Mouse (Mus musculus): ENCODE results near the gene Gm16223. TPM values are rescaled to one million over a fixed set of nuclear protein-coding genes. Genes with fewer than 3 reads are reported as not detected.

The Gm16223 gene
- polyA plus RNA-seq, 1 experiment = not detected

DNA sequence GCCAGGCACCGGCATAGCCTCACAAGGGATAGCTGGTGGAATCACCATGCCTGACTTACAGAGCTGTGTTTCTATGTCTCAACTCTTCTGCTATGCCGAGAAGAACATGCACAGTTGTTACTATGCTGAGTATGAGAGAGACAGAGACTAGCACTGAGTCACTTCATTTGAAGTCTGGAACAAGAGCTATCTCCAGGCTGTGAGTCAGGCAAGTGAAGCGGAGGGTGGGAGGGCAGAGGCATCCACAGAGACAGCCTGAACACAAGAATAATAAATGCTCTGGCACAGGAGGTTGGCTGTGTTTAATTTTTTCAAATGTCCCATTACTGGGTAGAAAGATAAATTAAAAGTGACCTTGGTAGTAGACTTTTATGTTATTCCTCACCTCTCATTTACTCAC, 100.3 kb downstream of the Gm16223 start:
- no peak for DNase-seq

GRCm38 (mm10) chr5:42168785-42169184, 101.0 kb downstream of the Gm16223 start:
- WGBS = 73% methylated on average over 5 of the region's 5 CpGs
- Histone ChIP-seq H3K4me3 (ENCODE audit: insufficient read depth, low read depth, low read length) (no peak overlapping the region), H3K27ac (ENCODE audit: insufficient read depth, low read depth, low read length) (no peak overlapping the region), H3K27me3 (replicated peaks; ENCODE audit: control insufficient read depth, insufficient read depth, low read length) (no peaks in the 10 kb centered on the region), H3K36me3 (ENCODE audit: control insufficient read depth, insufficient read depth, low read length) (no peaks in the 10 kb centered on the region), H3K4me1 (ENCODE audit: control insufficient read depth, insufficient read depth, low read length) (no peaks in the 10 kb centered on the region)
- DNase-seq = no peak
- TF ChIP-seq POLR2A (IDR thresholded peaks at IDR 0.05; ENCODE audit: low read depth, low read length) = no peak
- no peak for TF ChIP-seq CTCF (conservative IDR thresholded peaks at IDR 0.05; ENCODE audit: insufficient read depth, insufficient read length, low read depth, low read length)

More for the DNA sequence above, 100.3 kb downstream of the Gm16223 start:
- Histone ChIP-seq H3K27ac (ENCODE audit: insufficient read depth, low read depth, low read length) (no peak overlapping the region), H3K4me1 (ENCODE audit: control insufficient read depth, insufficient read depth, low read length) (no peaks in the 10 kb centered on the region), H3K36me3 (ENCODE audit: control insufficient read depth, insufficient read depth, low read length) (no peaks in the 10 kb centered on the region), H3K27me3 (replicated peaks; ENCODE audit: control insufficient read depth, insufficient read depth, low read length) (no peaks in the 10 kb centered on the region), H3K4me3 (ENCODE audit: insufficient read depth, low read depth, low read length) (no peak overlapping the region)
- TF ChIP-seq POLR2A (IDR thresholded peaks at IDR 0.05; ENCODE audit: low read depth, low read length) (no peak), CTCF (conservative IDR thresholded peaks at IDR 0.05; ENCODE audit: insufficient read depth, insufficient read length, low read depth, low read length) (no peak)
- WGBS = 87% methylated on average over 3 of the region's 3 CpGs

GRCm38 (mm10) chr5:42174109-42174508, 106.3 kb downstream of the Gm16223 start:
- DNase-seq = no peak
- H3K27ac ChIP-seq (ENCODE audit: insufficient read depth, low read depth, low read length) = no peak overlapping the region
- no peak overlapping the region for H3K4me3 ChIP-seq (ENCODE audit: insufficient read depth, low read depth, low read length)
- H3K27me3 ChIP-seq (replicated peaks; ENCODE audit: control insufficient read depth, insufficient read depth, low read length) = no peaks in the 10 kb centered on the region
- H3K36me3 ChIP-seq (ENCODE audit: control insufficient read depth, insufficient read depth, low read length) = no peaks in the 10 kb centered on the region
- WGBS = 70% methylated on average over 2 of the region's 2 CpGs
- no peaks in the 10 kb centered on the region for H3K4me1 ChIP-seq (ENCODE audit: control insufficient read depth, insufficient read depth, low read length)
- no peak for TF ChIP-seq CTCF (conservative IDR thresholded peaks at IDR 0.05; ENCODE audit: insufficient read depth, insufficient read length, low read depth, low read length)
- TF ChIP-seq POLR2A (IDR thresholded peaks at IDR 0.05; ENCODE audit: low read depth, low read length) = no peak

GRCm38 (mm10) chr5:42175424-42175823, 107.7 kb downstream of the Gm16223 start:
- no peak overlapping the region for H3K27ac ChIP-seq (ENCODE audit: insufficient read depth, low read depth, low read length)
- H3K4me1 ChIP-seq (ENCODE audit: control insufficient read depth, insufficient read depth, low read length) = no peaks in the 10 kb centered on the region
- WGBS = 44% methylated on average over 2 of the region's 2 CpGs
- no peaks in the 10 kb centered on the region for H3K36me3 ChIP-seq (ENCODE audit: control insufficient read depth, insufficient read depth, low read length)
- no peak overlapping the region for H3K4me3 ChIP-seq (ENCODE audit: insufficient read depth, low read depth, low read length)
- TF ChIP-seq CTCF (conservative IDR thresholded peaks at IDR 0.05; ENCODE audit: insufficient read depth, insufficient read length, low read depth, low read length) (no peak), POLR2A (IDR thresholded peaks at IDR 0.05; ENCODE audit: low read depth, low read length) (no peak)
- no peaks in the 10 kb centered on the region for H3K27me3 ChIP-seq (replicated peaks; ENCODE audit: control insufficient read depth, insufficient read depth, low read length)
- no peak for DNase-seq

DNA sequence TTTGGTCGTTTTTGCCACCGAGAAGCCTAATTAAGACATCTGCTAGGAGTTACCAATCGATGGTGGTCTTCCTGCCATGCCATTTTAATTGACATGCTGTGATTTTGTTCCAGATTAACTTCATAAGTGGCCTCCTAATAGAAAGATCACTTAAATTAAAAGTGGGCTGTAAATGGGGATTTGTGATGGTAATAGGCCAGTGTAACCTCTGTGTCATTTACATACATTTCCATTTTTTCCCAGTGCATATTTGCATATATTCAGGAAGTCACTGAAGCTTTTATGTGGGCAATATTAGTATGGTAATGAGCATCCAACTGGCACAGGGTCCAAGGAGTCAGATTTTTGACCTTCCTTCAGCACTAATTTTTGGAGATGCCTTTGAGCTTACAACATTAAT, 130.7 kb downstream of the Gm16223 start:
- Histone ChIP-seq H3K4me1 (ENCODE audit: control insufficient read depth, insufficient read depth, low read length) (no peaks in the 10 kb centered on the region), H3K4me3 (ENCODE audit: insufficient read depth, low read depth, low read length) (no peak overlapping the region), H3K27ac (ENCODE audit: insufficient read depth, low read depth, low read length) (no peak overlapping the region), H3K36me3 (ENCODE audit: control insufficient read depth, insufficient read depth, low read length) (no peaks in the 10 kb centered on the region), H3K27me3 (replicated peaks; ENCODE audit: control insufficient read depth, insufficient read depth, low read length) (no peaks in the 10 kb centered on the region)
- 72% methylated on average over 3 of the region's 3 CpGs for WGBS
- no peak for DNase-seq
- TF ChIP-seq CTCF (conservative IDR thresholded peaks at IDR 0.05; ENCODE audit: insufficient read depth, insufficient read length, low read depth, low read length) (no peak), POLR2A (IDR thresholded peaks at IDR 0.05; ENCODE audit: low read depth, low read length) (no peak)

GRCm38 (mm10) chr5:42207456-42208122, 139.8 kb downstream of the Gm16223 start:
- 89% methylated on average over 3 of the region's 3 CpGs for WGBS
- H3K36me3 ChIP-seq (ENCODE audit: control insufficient read depth, insufficient read depth, low read length) = no peaks in the 10 kb centered on the region
- H3K27ac ChIP-seq (ENCODE audit: insufficient read depth, low read depth, low read length) = no peak overlapping the region
- H3K27me3 ChIP-seq (replicated peaks; ENCODE audit: control insufficient read depth, insufficient read depth, low read length) = no peaks in the 10 kb centered on the region
- no peak for TF ChIP-seq CTCF (conservative IDR thresholded peaks at IDR 0.05; ENCODE audit: insufficient read depth, insufficient read length, low read depth, low read length)
- TF ChIP-seq POLR2A (IDR thresholded peaks at IDR 0.05; ENCODE audit: low read depth, low read length) = no peak
- H3K4me1 ChIP-seq (ENCODE audit: control insufficient read depth, insufficient read depth, low read length) = no peaks in the 10 kb centered on the region
- no peak overlapping the region for H3K4me3 ChIP-seq (ENCODE audit: insufficient read depth, low read depth, low read length)
- no peak for DNase-seq

DNA sequence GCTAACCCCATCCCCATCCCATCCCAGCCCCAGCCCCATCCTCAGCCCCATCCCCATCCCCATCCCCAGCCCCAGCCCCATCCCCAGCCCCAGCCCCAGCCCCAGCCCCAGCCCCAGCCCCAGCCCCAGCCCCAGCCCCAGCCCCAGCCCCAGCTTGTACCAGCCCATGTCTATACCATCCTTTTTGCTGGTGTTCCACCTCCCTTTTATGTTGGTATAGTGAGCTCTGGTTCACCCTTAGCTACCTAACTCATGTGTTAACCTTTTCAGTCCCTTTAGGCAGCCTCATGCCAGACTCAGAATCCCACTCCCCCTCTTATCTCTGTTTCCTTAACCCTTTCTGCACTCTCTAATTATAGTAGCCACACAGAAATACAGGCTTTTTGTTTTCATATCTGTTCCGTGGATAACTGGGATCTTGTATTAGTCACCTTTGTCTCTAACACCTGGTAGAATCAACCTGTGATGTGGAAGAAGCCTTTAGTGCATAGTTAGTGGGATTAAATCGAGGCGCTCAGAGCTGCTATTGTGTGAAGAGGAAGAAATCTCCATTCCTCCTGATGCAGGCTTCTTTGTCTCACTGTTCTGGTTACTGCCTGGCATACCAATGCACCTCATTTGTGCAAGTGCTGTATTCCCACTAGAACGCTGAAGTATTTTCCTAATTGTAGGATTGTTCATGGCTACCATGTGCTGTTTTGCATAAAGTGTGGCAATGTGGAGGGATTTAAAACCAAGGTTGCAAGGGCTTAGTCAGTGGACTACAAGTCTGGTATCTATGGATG, 144.0 kb downstream of the Gm16223 start:
- no peak overlapping the region for H3K4me3 ChIP-seq (ENCODE audit: insufficient read depth, low read depth, low read length)
- no peaks in the 10 kb centered on the region for H3K4me1 ChIP-seq (ENCODE audit: control insufficient read depth, insufficient read depth, low read length)
- no peaks in the 10 kb centered on the region for H3K27me3 ChIP-seq (replicated peaks; ENCODE audit: control insufficient read depth, insufficient read depth, low read length)
- 73% methylated on average over 4 of the region's 4 CpGs for WGBS
- no peak overlapping the region for H3K27ac ChIP-seq (ENCODE audit: insufficient read depth, low read depth, low read length)
- no peak for DNase-seq
- H3K36me3 ChIP-seq (ENCODE audit: control insufficient read depth, insufficient read depth, low read length) = no peaks in the 10 kb centered on the region
- TF ChIP-seq POLR2A (IDR thresholded peaks at IDR 0.05; ENCODE audit: low read depth, low read length) = no peak
- no peak for TF ChIP-seq CTCF (conservative IDR thresholded peaks at IDR 0.05; ENCODE audit: insufficient read depth, insufficient read length, low read depth, low read length)

Data from kidney, adult 2 months (tissue).